Mouse (Mus musculus) heart, embryonic 11.5 days (tissue): ENCODE measurements around the gene Hspa1a. TPM values are rescaled to one million over a fixed set of nuclear protein-coding genes. Genes with fewer than 3 reads are reported as not detected.
"Not testable (repeated sequence)": the region's sequence is repeated elsewhere in the genome, so short reads cannot be mapped to it uniquely, and the experiment has no call there.

Experiments
- ATAC-seq: fragments of 200-750 bp; cut with Nextera tagmentation; replicated peaks from 2 replicates; pipeline ENCODE4 v1.8.0; 2017; ENCODE audit warnings: moderate library complexity; ENCODE audit not compliant: insufficient number of reproducible peaks, low FRiP score, low TSS enrichment
- H3K27ac ChIP-seq: fragments of 300-500 bp; sonication (generic); 2 replicates; pipeline ENCODE4 v1.5.1; 2014; ENCODE audit warnings: mild to moderate bottlenecking, low read depth, low read length
- H3K27me3 ChIP-seq: fragments of 300-500 bp; sonication (generic); 2 replicates; pipeline ENCODE4 v1.6.1; 2014; ENCODE audit warnings: mild to moderate bottlenecking, low read length, mixed read lengths; ENCODE audit not compliant: control insufficient read depth, insufficient read depth
- H3K36me3 ChIP-seq: fragments of 300-500 bp; sonication (generic); 2 replicates; pipeline ENCODE4 v1.6.1; 2014; ENCODE audit warnings: mild to moderate bottlenecking, low read length, moderate library complexity, mixed read lengths; ENCODE audit not compliant: control insufficient read depth, insufficient read depth
- H3K4me1 ChIP-seq: fragments of 300-500 bp; sonication (generic); 2 replicates; pipeline ENCODE4 v1.6.1; 2014; ENCODE audit warnings: low read length; ENCODE audit not compliant: control insufficient read depth, insufficient read depth
- H3K4me2 ChIP-seq: fragments of 300-500 bp; sonication (generic); 2 replicates; pipeline ENCODE4 v1.6.1; 2014; ENCODE audit warnings: mild to moderate bottlenecking, moderate library complexity
- H3K4me3 ChIP-seq: fragments of 300-500 bp; sonication (generic); 2 replicates; pipeline ENCODE4 v1.5.1; 2014; ENCODE audit warnings: low read depth, low read length
- H3K9ac ChIP-seq: fragments of 300-500 bp; sonication (generic); 2 replicates; pipeline ENCODE4 v1.6.1; 2014; ENCODE audit warnings: mild to moderate bottlenecking, low read depth, low read length, moderate library complexity
- H3K9me3 ChIP-seq: fragments of 300-500 bp; sonication (generic); replicated peaks from 2 replicates; pipeline ENCODE4 v1.6.1; 2016; ENCODE audit warnings: low read length; ENCODE audit not compliant: control insufficient read depth
- WGBS: fragments of 180-500 bp; shearing (Covaris S2); extraction: QIAGEN DNeasy Blood & Tissue Kit; methylation state at CpG from one replicate; pipeline ENCODE4 v1.1.7; 2014; ENCODE audit not compliant: insufficient replicate concordance; 5-methylcytosine and 5-hydroxymethylcytosine counted together
- polyA plus RNA-seq: library from polyadenylated mRNA; unstranded; fragments of >200 nt; fragmentation: Nextera tagmentation; extraction: Ambion mirVana; gene quantifications from 2 replicates; pipeline ENCODE4 v1.2.1, GENCODE M21; 2014

Hspa1a gene
- polyA plus RNA-seq, 1 experiment from 2014 or later: 1.9 TPM

DNA sequence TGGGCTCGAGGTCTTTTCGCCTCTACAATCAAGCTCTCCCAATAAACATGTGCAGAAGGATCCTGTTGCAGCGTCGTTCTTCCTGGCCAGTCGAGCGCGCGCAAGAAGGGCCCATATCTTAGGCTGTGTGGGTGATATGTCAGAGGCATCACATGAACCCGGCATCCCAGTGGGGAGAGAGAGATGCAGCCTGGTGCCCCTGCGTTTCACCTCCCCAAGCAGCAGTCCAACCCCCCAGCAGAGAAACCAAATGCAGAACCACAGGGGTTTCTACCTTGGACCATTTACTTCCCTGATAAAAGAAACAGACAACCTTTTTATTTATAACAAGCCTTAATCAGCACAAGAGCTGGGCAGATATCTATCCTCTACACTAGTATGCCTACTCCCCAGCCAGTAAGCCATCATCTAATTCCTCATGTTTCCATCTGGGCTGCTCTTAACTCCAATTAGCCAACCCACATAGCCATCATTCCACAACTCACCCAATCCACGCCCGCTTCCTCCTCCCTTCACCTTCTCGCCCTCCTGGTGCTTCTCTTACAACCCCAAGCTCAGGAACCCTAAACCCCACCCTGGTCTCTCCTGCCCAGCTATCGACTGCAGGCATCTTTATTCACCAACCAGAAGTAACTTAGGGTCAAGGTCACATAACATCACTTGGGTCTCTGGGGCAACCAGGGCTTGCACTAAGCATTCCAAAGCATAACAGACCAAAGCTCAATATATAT lies 24.6 kb upstream of the Hspa1a start:
- H3K4me3 ChIP-seq: no peak overlapping the region
- H3K9ac ChIP-seq: no peak overlapping the region
- no peak overlapping the region for H3K27ac ChIP-seq
- WGBS: 88% methylated on average over 12 of the region's 14 CpGs
- no peak for ATAC-seq
- H3K4me2 ChIP-seq: peak overlapping the region; percentile 99
- no peaks in the 10 kb centered on the region for H3K9me3 ChIP-seq
- peaks cover 9% of the 10 kb centered on the region for H3K4me1 ChIP-seq
- H3K27me3 ChIP-seq: no peaks in the 10 kb centered on the region
- H3K36me3 ChIP-seq: peaks cover 6% of the 10 kb centered on the region; the same call in 1 of the 2 replicates

DNA sequence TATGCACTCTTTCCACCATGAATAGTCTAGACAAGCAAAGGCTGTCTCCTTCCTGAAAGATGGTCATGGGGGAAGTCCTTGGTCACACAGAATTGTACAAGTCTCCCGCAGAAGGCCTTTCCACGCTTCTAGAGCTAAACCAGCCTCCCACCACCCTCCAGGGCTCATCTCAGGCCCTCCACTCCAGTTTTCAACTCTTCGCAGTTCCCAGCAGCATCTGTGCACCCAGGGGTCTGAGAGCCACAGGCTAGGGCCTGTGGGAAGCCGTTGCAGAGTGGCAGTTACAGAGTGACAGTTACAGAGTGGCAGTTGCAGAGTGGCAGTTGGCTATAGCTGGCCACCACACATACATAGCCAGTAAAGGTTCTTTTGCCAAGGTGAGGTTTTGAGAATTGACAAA lies 24.0 kb upstream of the Hspa1a start:
- ATAC-seq, H3K9ac ChIP-seq, H3K4me2 ChIP-seq, H3K9me3 ChIP-seq, H3K27ac ChIP-seq, H3K27me3 ChIP-seq, H3K4me3 ChIP-seq, H3K4me1 ChIP-seq, H3K36me3 ChIP-seq: not testable (repeated sequence)
- WGBS: 90% methylated on average over 4 of the region's 4 CpGs

DNA sequence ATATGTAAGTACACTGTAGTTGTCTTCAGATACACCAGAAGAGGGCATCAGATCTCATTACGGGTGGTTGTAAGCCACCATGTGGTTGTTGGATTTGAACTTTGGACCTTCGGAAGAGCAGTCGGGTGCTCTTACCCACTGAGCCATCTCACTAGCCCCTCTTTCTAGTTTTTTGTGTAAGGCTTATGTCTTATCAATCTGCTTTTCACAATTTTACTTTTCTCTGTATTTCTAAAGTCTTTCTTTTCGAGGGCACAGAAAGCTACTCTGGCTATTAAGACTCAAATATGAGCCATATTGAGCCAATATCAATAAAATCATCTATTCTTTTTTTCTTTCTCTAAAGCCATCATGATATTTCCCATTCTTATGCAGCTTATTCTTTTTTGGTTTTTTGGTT lies 23.2 kb upstream of the Hspa1a start:
- not testable (repeated sequence) for H3K9ac ChIP-seq, H3K27me3 ChIP-seq, H3K4me3 ChIP-seq, ATAC-seq, H3K36me3 ChIP-seq, H3K4me2 ChIP-seq, H3K4me1 ChIP-seq, H3K27ac ChIP-seq, H3K9me3 ChIP-seq
- WGBS: 87% methylated on average over 4 of the region's 4 CpGs

DNA sequence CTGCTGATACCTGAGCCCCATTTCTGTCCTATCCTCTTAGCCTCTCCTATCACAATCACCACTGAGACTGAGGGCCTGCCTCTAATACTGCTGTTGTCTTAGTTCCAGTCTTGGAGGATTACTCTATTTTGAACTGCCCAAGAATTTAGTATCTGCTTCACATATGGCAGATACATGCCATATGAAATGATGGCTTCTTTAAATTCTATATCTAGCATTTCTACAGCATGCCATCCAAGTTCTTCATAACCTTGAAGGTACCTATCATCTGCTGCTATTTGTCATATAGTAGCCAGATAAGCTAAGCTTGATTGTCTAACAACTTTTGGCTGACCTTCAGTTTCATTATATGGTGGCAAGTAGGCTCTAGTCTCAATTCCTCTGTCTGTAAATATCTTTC lies 22.8 kb upstream of the Hspa1a start:
- H3K4me2 ChIP-seq: no peak overlapping the region
- H3K4me1 ChIP-seq: peaks cover 5% of the 10 kb centered on the region
- H3K9me3 ChIP-seq: no peaks in the 10 kb centered on the region
- H3K36me3 ChIP-seq: peaks cover 6% of the 10 kb centered on the region; the same call in 1 of the 2 replicates
- no peak for ATAC-seq
- H3K27ac ChIP-seq: no peak overlapping the region
- no peaks in the 10 kb centered on the region for H3K27me3 ChIP-seq
- H3K4me3 ChIP-seq: no peak overlapping the region
- H3K9ac ChIP-seq: no peak overlapping the region

GRCm38 (mm10) chr17:34984218-34984617 lies 12.3 kb upstream of the Hspa1a start:
- Histone ChIP-seq H3K4me2 (no peak overlapping the region), H3K4me3 (no peak overlapping the region), H3K27me3 (no peaks in the 10 kb centered on the region), H3K9ac (no peak overlapping the region), H3K27ac (no peak overlapping the region), H3K36me3 (peaks cover 17% of the 10 kb centered on the region), H3K9me3 (no peaks in the 10 kb centered on the region), H3K4me1 (peaks cover 9% of the 10 kb centered on the region)
- WGBS: 77% methylated on average over 2 of the region's 2 CpGs
- ATAC-seq: no peak

DNA sequence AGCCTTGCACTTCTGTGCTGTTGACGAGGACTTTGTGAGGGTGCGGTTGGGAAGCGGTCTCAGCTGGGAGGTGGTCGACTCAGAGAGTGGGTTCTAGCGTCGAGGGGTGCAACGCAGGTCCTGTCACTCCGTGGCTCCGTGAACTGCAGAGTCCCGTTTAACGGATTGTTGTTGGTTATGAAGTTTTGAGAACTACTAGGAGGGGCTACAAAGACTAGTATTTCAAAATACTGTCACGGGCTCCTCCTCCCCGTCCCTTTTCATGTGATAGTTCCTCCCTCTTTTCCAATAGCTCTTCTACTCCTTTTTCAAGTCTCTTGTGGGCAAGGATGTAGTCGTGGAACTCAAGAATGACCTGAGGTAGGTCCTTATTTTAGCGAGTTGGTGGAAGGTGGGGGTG lies 10.4 kb upstream of the Hspa1a start:
- peak overlapping the region; percentile 67 for H3K4me2 ChIP-seq
- H3K9me3 ChIP-seq: no peaks in the 10 kb centered on the region
- peaks cover 17% of the 10 kb centered on the region for H3K36me3 ChIP-seq
- no peak; the same call in 1 of the 2 replicates for ATAC-seq
- peak overlapping the region; percentile 97 for H3K27ac ChIP-seq
- H3K4me1 ChIP-seq: peaks cover 9% of the 10 kb centered on the region
- WGBS: 0% methylated on average over 15 of the region's 15 CpGs
- no peaks in the 10 kb centered on the region for H3K27me3 ChIP-seq
- H3K4me3 ChIP-seq: peak overlapping the region; percentile 85
- peak overlapping the region; percentile 97 for H3K9ac ChIP-seq

GRCm38 (mm10) chr17:34981690-34982180 lies 9.8 kb upstream of the Hspa1a start, which contains the start of gene Lsm2:
Lsm2 (plus strand) TSS chr17:34981862.
- peak within 1 kb of the TSS; percentile 97 for H3K9ac ChIP-seq

GRCm38 (mm10) chr17:34980655-34981054 lies 8.7 kb upstream of the Hspa1a start:
- H3K36me3 ChIP-seq: peaks cover 7% of the 10 kb centered on the region; the same call in 1 of the 2 replicates
- H3K9ac ChIP-seq: peak overlapping the region; percentile 97
- H3K27ac ChIP-seq: no peak overlapping the region; the same call in 1 of the 2 replicates
- ATAC-seq: no peak
- WGBS: 19% methylated on average over 2 of the region's 2 CpGs
- peak overlapping the region; percentile 85 for H3K4me3 ChIP-seq
- H3K4me2 ChIP-seq: peak overlapping the region; percentile 67
- no peaks in the 10 kb centered on the region for H3K9me3 ChIP-seq
- no peaks in the 10 kb centered on the region for H3K27me3 ChIP-seq
- peaks cover 9% of the 10 kb centered on the region for H3K4me1 ChIP-seq

More at GRCm38 (mm10) chr17:34981690-34982180, 9.8 kb upstream of the Hspa1a start, which contains the start of gene Lsm2:
- Histone ChIP-seq H3K27ac (peak within 1 kb of the TSS; percentile 97), H3K9me3 (no peaks in the 10 kb centered on the region), H3K36me3 (peaks cover 16% of the 10 kb centered on the region), H3K4me2 (peak within 1 kb of the TSS; percentile 67), H3K27me3 (no peaks in the 10 kb centered on the region), H3K4me1 (peaks cover 9% of the 10 kb centered on the region), H3K4me3 (peak within 1 kb of the TSS; percentile 85)
- peak; percentile 87 for ATAC-seq
- WGBS: under 1% methylated on average over 58 of the region's 58 CpGs

DNA sequence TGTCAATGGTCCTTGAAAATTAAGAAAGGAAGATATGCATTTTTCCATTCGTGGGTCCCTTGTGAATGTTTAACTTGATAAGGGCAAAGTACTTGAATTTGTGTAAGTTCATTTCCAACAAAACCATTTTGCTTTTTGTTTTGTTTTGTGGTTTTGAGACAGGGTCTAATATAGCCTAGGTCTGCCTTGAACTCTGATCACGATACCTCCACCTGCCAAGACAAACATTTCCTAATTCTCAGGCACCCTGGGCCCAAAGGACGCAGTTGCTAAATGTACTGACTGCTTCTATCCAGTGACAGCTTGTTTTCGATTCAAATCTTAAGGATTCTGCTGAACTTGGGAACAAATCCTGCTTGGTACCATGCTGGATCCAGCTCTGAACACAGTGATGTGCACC lies 7.7 kb upstream of the Hspa1a start:
- H3K9me3 ChIP-seq: no peaks in the 10 kb centered on the region
- H3K4me3 ChIP-seq: no peak overlapping the region
- H3K4me2 ChIP-seq: no peak overlapping the region
- 84% methylated on average over 4 of the region's 4 CpGs for WGBS
- no peaks in the 10 kb centered on the region for H3K27me3 ChIP-seq
- no peak overlapping the region for H3K9ac ChIP-seq
- peaks cover 9% of the 10 kb centered on the region for H3K4me1 ChIP-seq
- no peaks in the 10 kb centered on the region for H3K36me3 ChIP-seq
- ATAC-seq: no peak
- no peak overlapping the region for H3K27ac ChIP-seq
